Mouse (Mus musculus) kidney, adult 2 months (tissue): ENCODE measurements around the gene Gm10226.

ENCODE experiments used
- CTCF ChIP-seq: fragments of 200-500 bp; conservative IDR thresholded peaks from 2 replicates; pipeline ENCODE4 v1.5.1; 2011; ENCODE audit warnings: low read depth, mild to moderate bottlenecking, control low read depth, low read length, moderate library complexity, mixed read lengths; ENCODE audit not compliant: insufficient read depth, insufficient read length
- POLR2A ChIP-seq: fragments of 200-500 bp; IDR thresholded peaks from one replicate; pipeline ENCODE4 v1.6.1; 2011; ENCODE audit warnings: low read depth, low read length, control low read depth

GRCm38 (mm10) chr17:21733529-21734031 is 41.9 kb downstream of the Gm10226 start:
- TF ChIP-seq POLR2A (no peak), CTCF (no peak)
